Mouse (Mus musculus) intestine, embryonic 15.5 days (tissue): Measurements from ENCODE around the gene Arhgap18. TPM values are rescaled to one million over a fixed set of nuclear protein-coding genes. Genes with fewer than 3 reads are reported as not detected.

ENCODE experiments used
- ATAC-seq: fragments of 200-750 bp; cut with Nextera tagmentation; 2 replicates; pipeline ENCODE4 v1.8.0; 2017; ENCODE audit warnings: moderate TSS enrichment, moderate library complexity
- H3K27ac ChIP-seq: fragments of 300-500 bp; sonication (generic); 2 replicates; pipeline ENCODE4 v1.5.1; 2015; ENCODE audit warnings: mild to moderate bottlenecking, inconsistent platforms
- H3K27me3 ChIP-seq: fragments of 300-500 bp; sonication (generic); replicated peaks from 2 replicates; pipeline ENCODE4 v1.6.1; 2015; ENCODE audit warnings: inconsistent platforms
- H3K36me3 ChIP-seq: fragments of 300-500 bp; sonication (generic); 2 replicates; pipeline ENCODE4 v1.6.1; 2015; ENCODE audit warnings: inconsistent platforms
- H3K4me1 ChIP-seq: fragments of 300-500 bp; sonication (generic); replicated peaks from 2 replicates; pipeline ENCODE4 v1.6.1; 2015; ENCODE audit warnings: inconsistent platforms
- H3K4me2 ChIP-seq: fragments of 300-500 bp; sonication (generic); replicated peaks from 2 replicates; pipeline ENCODE4 v1.6.1; 2015; ENCODE audit warnings: mild to moderate bottlenecking, inconsistent platforms
- H3K4me3 ChIP-seq: fragments of 300-500 bp; sonication (generic); replicated peaks from 2 replicates; pipeline ENCODE4 v1.5.1; 2015; ENCODE audit warnings: inconsistent platforms
- H3K9ac ChIP-seq: fragments of 300-500 bp; sonication (generic); 2 replicates; pipeline ENCODE4 v1.6.1; 2015; ENCODE audit warnings: inconsistent platforms
- H3K9me3 ChIP-seq: fragments of 300-500 bp; sonication (generic); 2 replicates; pipeline ENCODE4 v1.6.1; 2016; ENCODE audit warnings: inconsistent platforms
- WGBS: fragments of 180-500 bp; shearing (Covaris S2); methylation state at CpG from one replicate; pipeline ENCODE4 v1.1.7; 2015; 5-methylcytosine and 5-hydroxymethylcytosine counted together
- polyA plus RNA-seq: library from polyadenylated mRNA; unstranded; fragments of >200 nt; fragmentation: Nextera tagmentation; extraction: Ambion mirVana; gene quantifications from 2 replicates; pipeline ENCODE4 v1.2.1, GENCODE M21; 2015

Gene Arhgap18
- polyA plus RNA-seq, 1 experiment from 2014 or later = 52.2 TPM

DNA sequence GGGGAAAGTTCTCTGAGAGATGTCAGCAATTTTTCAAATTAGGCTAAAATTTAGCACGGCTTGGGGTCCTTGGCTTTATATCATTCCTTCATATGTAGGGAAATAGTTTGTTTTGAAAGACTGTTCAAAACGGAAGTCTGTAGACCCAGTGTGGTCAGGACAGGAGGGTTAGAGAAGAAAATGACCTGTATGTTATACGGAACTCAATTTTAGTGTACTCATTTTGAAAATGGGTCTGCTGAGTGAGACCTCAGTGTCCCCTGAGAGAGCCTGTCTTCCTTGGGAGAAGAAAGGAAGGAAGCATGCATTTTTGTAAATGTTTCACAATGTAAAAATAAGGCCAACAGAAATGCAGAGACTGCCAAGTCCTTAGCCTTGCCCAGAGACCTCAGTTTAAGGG is 38.6 kb downstream of the Arhgap18 start:
- no peak for ATAC-seq
- Histone ChIP-seq H3K27me3 (no peaks in the 10 kb centered on the region), H3K36me3 (no peaks in the 10 kb centered on the region), H3K9me3 (no peaks in the 10 kb centered on the region), H3K9ac (no peak overlapping the region), H3K4me3 (no peak overlapping the region), H3K4me2 (no peak overlapping the region), H3K27ac (no peak overlapping the region), H3K4me1 (0 out of 2 replicates have a peak, but pooled peaks cover 3% of the 10 kb centered on the region)
- 76% methylated on average over 3 of the region's 3 CpGs for WGBS

- Histone ChIP-seq H3K27me3 (no peaks in the 10 kb centered on the region), H3K4me3 (no peak overlapping the region), H3K9me3 (no peaks in the 10 kb centered on the region), H3K27ac (no peak overlapping the region), H3K9ac (no peak overlapping the region), H3K36me3 (no peaks in the 10 kb centered on the region), H3K4me1 (peaks cover 6% of the 10 kb centered on the region; the same call in 1 of the 2 replicates), H3K4me2 (no peak overlapping the region)
- peak; percentile 29; the same call in 1 of the 2 replicates for ATAC-seq
- 76% methylated on average over 8 of the region's 8 CpGs for WGBS
These were observed 39.8 kb downstream of the Arhgap18 start for GRCm38 (mm10) chr10:26793013-26793412.

- Histone ChIP-seq H3K9ac (no peak overlapping the region), H3K9me3 (no peaks in the 10 kb centered on the region), H3K4me1 (peaks cover 3% of the 10 kb centered on the region; the same call in 1 of the 2 replicates), H3K4me3 (no peak overlapping the region), H3K36me3 (no peaks in the 10 kb centered on the region), H3K27ac (no peak overlapping the region), H3K4me2 (no peak overlapping the region), H3K27me3 (no peaks in the 10 kb centered on the region)
- WGBS = 83% methylated on average over 10 of the region's 10 CpGs
- ATAC-seq = no peak
These were observed 43.4 kb downstream of the Arhgap18 start for GRCm38 (mm10) chr10:26796432-26797286.

- H3K36me3 ChIP-seq = no peaks in the 10 kb centered on the region
- no peaks in the 10 kb centered on the region for H3K27me3 ChIP-seq
- no peak for ATAC-seq
- 79% methylated on average over 7 of the region's 7 CpGs for WGBS
- H3K4me3 ChIP-seq = no peak overlapping the region
- H3K4me1 ChIP-seq = peaks cover 3% of the 10 kb centered on the region; the same call in 1 of the 2 replicates
- H3K4me2 ChIP-seq = no peak overlapping the region
- H3K9ac ChIP-seq = no peak overlapping the region
- no peaks in the 10 kb centered on the region for H3K9me3 ChIP-seq
- H3K27ac ChIP-seq = no peak overlapping the region
These were observed 44.1 kb downstream of the Arhgap18 start for GRCm38 (mm10) chr10:26797287-26797672.

DNA sequence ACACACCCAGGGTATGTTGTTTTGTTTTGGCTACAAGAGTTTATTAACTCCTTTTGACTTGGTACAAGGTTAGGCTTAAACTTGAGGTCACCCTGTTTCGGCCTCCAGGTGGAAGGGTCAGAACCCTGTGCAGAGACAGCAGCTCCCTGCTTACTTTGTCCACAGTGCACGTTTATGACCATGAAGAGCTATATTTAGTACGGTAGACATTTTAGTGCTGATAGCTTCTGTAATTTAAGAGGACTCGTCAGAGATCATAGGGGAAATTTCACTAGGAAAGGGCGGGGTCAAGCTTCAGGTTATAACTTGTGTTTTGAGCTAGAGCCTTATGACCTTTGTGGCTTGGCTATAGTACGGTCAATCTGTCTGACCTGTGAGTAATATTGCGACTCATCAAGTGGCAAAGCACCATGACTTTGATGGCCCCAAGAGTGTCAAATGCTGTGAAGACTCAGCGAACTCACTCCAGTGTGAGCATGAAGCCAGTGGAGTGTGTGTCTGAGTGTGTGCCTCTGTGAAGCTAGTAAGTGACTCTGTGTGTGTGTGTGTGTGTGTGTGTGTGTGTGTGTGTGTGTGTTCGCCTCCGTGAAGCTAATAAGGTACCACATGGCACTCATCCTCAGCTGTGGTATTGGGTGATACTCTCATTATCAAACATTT is 45.7 kb downstream of the Arhgap18 start:
- 56% methylated on average over 10 of the region's 10 CpGs for WGBS
- peak; percentile 72 for ATAC-seq
- Histone ChIP-seq H3K36me3 (no peaks in the 10 kb centered on the region), H3K4me1 (peaks cover 3% of the 10 kb centered on the region; the same call in 1 of the 2 replicates), H3K9me3 (no peaks in the 10 kb centered on the region), H3K4me2 (peak overlapping the region; percentile 39), H3K9ac (no peak overlapping the region), H3K27me3 (no peaks in the 10 kb centered on the region), H3K4me3 (no peak overlapping the region), H3K27ac (peak overlapping the region; percentile 71)

DNA sequence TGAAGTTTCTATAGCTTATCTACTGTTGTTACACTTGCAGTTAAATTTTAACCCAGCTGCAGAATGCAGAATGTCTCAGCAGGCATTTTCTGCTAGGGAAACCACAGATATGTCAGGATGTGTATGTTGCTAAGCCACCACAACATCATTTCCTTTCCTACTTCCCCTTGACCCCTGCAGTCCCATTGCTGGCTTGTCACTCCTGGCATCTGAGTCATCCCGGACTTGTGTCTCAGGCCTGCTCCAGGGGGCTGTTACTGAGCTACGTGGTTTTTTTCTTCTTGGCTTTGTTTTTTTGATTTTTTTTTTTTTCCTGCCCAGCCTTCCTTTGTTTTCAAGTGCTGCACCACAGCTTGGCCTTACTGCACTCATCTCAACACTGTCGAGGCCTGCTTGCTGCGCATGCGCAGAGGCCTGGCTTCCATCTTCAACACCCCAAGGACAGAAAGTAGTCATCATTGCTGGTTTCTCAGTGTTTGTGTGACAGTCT is 46.4 kb downstream of the Arhgap18 start:
- no peak overlapping the region for H3K9ac ChIP-seq
- ATAC-seq = peak; percentile 73
- H3K27me3 ChIP-seq = no peaks in the 10 kb centered on the region
- no peak overlapping the region for H3K4me3 ChIP-seq
- H3K4me1 ChIP-seq = peaks cover 3% of the 10 kb centered on the region; the same call in 1 of the 2 replicates
- no peaks in the 10 kb centered on the region for H3K9me3 ChIP-seq
- peak overlapping the region; percentile 39 for H3K4me2 ChIP-seq
- H3K27ac ChIP-seq = peak overlapping the region; percentile 77
- 43% methylated on average over 5 of the region's 5 CpGs for WGBS
- no peaks in the 10 kb centered on the region for H3K36me3 ChIP-seq

DNA sequence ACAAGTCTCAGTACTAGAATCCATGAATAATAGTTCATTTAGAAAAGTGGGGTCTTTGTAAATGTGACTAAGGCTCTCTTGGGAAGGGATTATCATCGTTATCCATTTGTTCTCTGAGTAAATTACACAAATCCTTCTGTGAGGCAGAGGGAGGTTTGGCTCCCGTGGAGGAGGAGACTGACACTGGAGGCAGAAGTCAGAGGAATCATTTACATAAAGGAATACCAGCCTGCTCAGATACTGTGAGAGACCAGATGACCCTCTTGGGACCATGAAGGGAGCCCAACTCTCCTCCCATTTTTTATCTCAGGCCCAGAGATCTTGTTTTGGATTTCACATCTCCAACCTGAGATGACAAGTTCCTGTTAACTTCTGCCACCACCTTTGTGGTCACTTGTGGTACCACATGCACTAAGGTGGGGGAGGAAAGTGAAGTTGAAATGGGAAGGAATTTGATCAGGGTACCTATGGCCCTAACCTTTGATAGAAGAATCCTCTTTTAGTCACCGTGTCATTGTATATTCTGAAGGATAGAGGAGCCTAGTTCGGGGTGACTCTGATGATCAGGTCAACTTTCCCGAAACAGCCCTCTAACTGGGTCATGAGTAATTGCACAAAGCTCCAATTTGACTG is 51.2 kb downstream of the Arhgap18 start:
- H3K4me3 ChIP-seq = no peak overlapping the region
- 59% methylated on average over 5 of the region's 5 CpGs for WGBS
- no peak overlapping the region for H3K9ac ChIP-seq
- no peak overlapping the region for H3K4me2 ChIP-seq
- H3K27ac ChIP-seq = no peak overlapping the region
- no peaks in the 10 kb centered on the region for H3K9me3 ChIP-seq
- H3K4me1 ChIP-seq = no peaks in the 10 kb centered on the region
- no peaks in the 10 kb centered on the region for H3K27me3 ChIP-seq
- H3K36me3 ChIP-seq = no peaks in the 10 kb centered on the region
- ATAC-seq = no peak

DNA sequence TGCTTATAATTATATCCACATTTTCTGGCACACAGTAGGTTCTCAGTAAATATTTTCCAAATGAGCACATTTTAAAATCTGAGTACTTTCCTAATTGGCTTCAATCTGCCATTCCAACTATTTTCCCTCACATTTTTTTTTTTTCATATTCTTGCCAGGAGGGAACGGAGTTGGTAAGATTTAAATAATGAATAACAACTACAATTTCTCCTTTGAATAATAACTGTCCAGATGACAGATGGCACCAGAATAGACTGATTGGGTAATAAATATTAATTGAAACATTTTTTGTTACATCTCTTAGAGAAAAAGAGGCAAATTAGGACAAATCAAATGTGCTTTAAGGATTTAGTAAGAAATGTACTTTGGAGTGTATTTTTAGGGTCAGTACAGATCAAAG is 51.8 kb downstream of the Arhgap18 start:
- Histone ChIP-seq H3K27me3 (no peaks in the 10 kb centered on the region), H3K4me3 (no peak overlapping the region), H3K9ac (no peak overlapping the region), H3K4me1 (no peaks in the 10 kb centered on the region), H3K4me2 (no peak overlapping the region), H3K9me3 (no peaks in the 10 kb centered on the region), H3K27ac (no peak overlapping the region), H3K36me3 (no peaks in the 10 kb centered on the region)
- WGBS = 80% methylated on average over 1 of the region's 1 CpGs
- no peak for ATAC-seq

DNA sequence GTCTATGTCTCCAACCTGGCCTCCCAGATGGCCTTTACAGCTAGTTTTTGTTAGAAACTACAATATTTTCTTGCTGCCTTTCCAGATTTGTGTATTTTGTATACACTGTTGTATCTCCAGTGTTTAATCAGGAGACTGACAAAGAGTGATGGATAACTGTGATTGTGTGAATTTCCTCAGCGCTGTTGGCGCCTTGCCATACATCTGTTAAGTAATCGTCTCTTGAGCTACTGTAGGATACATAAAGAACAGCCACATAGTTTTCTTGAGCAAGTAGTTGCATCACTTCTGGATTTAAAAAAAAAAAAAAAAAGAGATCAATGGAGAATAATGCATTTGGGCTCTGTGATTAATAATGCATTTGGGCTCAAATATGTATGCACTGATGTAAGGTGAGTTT is 52.9 kb downstream of the Arhgap18 start:
- Histone ChIP-seq H3K27me3 (no peaks in the 10 kb centered on the region), H3K27ac (no peak overlapping the region), H3K4me1 (no peaks in the 10 kb centered on the region), H3K9ac (no peak overlapping the region), H3K4me2 (no peak overlapping the region), H3K4me3 (no peak overlapping the region), H3K36me3 (no peaks in the 10 kb centered on the region), H3K9me3 (no peaks in the 10 kb centered on the region)
- WGBS = 46% methylated on average over 3 of the region's 3 CpGs
- ATAC-seq = 0 out of 2 replicates have a peak, but pooled peaks have one; percentile 39

DNA sequence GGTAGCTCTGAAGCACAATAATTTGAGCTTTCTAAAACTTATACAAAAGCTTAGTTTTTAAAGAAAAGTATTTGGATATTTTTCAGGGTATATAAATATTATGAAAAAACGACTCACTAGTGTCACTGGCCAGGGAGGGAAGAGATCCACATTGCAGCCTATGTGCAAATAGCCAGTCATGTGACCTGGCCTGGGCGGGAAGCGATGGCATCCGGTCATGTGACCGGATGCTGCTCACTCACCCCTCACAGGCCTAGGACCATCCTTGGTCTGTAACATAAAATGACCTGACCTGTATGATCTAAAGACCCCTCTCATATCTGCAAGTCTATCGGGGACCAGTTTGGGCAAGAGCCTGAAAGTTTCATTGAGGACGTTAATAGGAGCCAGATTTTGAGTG is 56.8 kb downstream of the Arhgap18 start:
- H3K27me3 ChIP-seq = no peaks in the 10 kb centered on the region
- no peak overlapping the region for H3K9ac ChIP-seq
- no peak overlapping the region for H3K4me3 ChIP-seq
- H3K4me1 ChIP-seq = no peaks in the 10 kb centered on the region
- H3K27ac ChIP-seq = no peak overlapping the region
- 86% methylated on average over 7 of the region's 7 CpGs for WGBS
- no peaks in the 10 kb centered on the region for H3K36me3 ChIP-seq
- H3K9me3 ChIP-seq = no peaks in the 10 kb centered on the region
- H3K4me2 ChIP-seq = no peak overlapping the region
- no peak for ATAC-seq

GRCm38 (mm10) chr10:26810810-26811209 is 57.6 kb downstream of the Arhgap18 start:
- H3K4me1 ChIP-seq = no peaks in the 10 kb centered on the region
- H3K27ac ChIP-seq = no peak overlapping the region
- no peak overlapping the region for H3K4me2 ChIP-seq
- no peak overlapping the region for H3K9ac ChIP-seq
- no peaks in the 10 kb centered on the region for H3K27me3 ChIP-seq
- no peaks in the 10 kb centered on the region for H3K9me3 ChIP-seq
- H3K4me3 ChIP-seq = no peak overlapping the region
- H3K36me3 ChIP-seq = no peaks in the 10 kb centered on the region
- 0 out of 2 replicates have a peak, but pooled peaks have one; percentile 27 for ATAC-seq
- WGBS = 59% methylated on average over 5 of the region's 5 CpGs

DNA sequence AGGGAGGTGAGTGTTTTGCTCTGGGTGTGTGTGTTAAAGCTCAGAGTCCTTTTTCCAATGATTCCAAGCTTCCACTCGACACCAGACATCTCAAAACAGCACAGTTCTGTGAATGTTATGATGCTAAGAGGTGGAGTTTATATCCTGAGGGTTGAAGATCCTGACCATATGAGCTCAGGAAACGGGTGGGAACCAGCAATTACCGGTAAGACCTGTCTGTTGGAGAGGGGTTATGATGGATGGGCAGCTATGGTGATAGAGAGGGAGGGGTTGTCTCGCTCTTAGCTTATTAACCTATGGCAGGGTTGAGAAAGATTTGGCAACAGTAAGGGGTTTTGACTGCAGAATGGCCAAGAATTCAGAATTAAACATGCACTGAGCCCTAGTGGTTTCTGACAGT is 58.1 kb downstream of the Arhgap18 start:
- H3K4me2 ChIP-seq = no peak overlapping the region
- H3K9ac ChIP-seq = no peak overlapping the region
- no peaks in the 10 kb centered on the region for H3K27me3 ChIP-seq
- H3K36me3 ChIP-seq = no peaks in the 10 kb centered on the region
- 35% methylated on average over 4 of the region's 4 CpGs for WGBS
- no peak overlapping the region for H3K27ac ChIP-seq
- H3K4me3 ChIP-seq = no peak overlapping the region
- H3K4me1 ChIP-seq = no peaks in the 10 kb centered on the region
- no peaks in the 10 kb centered on the region for H3K9me3 ChIP-seq
- peak; percentile 45 for ATAC-seq
